Mouse (Mus musculus): Measurements from ENCODE around the gene Pkhd1.
A peak's percentile ranks its signal among the peaks of the same experiment; 100 is the strongest.

Gene Pkhd1

DNA sequence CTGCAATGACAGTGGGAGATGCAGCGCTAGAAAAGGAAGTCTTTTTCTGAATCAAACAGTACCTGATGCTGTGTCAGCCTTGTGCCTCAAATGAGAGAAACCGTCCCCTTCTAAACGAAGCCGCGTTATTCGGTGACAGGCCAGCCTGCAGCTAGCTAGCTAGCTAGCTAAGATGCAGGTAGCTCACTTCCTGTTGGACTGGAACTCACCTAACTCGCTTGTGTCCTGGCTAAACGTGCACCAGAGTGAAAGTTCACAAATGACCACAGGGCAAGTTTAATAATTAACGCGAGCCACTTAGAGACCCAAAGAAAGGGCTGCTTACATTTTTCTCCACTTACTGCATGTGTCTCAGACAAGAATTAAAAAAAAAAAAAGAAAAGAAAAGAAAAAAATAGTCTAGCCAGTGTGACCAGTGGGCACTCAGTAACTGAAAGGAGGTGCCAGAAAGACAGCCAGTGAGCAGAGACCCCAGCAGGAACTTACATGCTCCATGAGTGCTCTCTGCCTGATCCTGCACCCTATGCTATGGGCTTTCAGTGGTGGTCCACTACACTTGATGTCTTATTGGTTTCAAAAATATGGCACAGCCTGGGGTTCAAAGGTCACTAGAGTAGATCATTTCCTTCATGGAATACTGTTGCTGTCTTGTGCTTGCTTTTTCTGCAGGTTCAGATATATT, at the start of gene Pkhd1:
Gene Pkhd1, minus strand, starts transcription at position 216 of the 682 bp plus-strand sequence.
- DNase-seq (ENCODE audit: extremely low spot score, low read depth, low spot score) = no peak

- DNase-seq (ENCODE audit: extremely low spot score, low read depth, low spot score) = no peak
Observed at GRCm38 (mm10) chr1:20667567-20667966, 49.7 kb upstream of the Pkhd1 start.

DNA sequence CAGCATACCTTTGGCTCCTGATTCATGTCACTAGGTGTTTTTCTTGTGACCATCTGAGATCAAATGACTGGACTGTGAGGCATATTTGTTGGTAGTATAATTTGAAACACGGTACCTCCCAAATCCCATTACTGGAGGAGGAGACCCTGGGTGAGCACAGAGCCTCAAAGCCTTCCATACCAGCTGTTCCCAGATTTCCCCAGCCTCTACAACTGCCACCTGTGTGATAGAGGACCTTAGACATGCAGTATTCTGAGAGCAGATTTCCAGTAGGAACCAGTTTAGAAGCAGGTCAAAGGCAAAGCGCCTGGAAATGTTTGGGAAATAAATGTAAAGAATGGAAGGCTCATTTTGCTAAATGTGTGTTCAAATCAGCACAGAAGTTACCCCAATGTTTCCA, 48.4 kb upstream of the Pkhd1 start:
- no peak for DNase-seq (ENCODE audit: extremely low spot score, low read depth, low spot score)

GRCm38 (mm10) chr1:20655085-20655484, 37.2 kb upstream of the Pkhd1 start:
- no peak for DNase-seq (ENCODE audit: extremely low spot score, low read depth, low spot score)

- no peak for DNase-seq (ENCODE audit: extremely low spot score, low read depth, low spot score)
Observed at GRCm38 (mm10) chr1:20653513-20654506, 35.9 kb upstream of the Pkhd1 start.

GRCm38 (mm10) chr1:20634856-20635255, 17.0 kb upstream of the Pkhd1 start:
- no peak for DNase-seq (ENCODE audit: extremely low spot score, low read depth, low spot score)

DNA sequence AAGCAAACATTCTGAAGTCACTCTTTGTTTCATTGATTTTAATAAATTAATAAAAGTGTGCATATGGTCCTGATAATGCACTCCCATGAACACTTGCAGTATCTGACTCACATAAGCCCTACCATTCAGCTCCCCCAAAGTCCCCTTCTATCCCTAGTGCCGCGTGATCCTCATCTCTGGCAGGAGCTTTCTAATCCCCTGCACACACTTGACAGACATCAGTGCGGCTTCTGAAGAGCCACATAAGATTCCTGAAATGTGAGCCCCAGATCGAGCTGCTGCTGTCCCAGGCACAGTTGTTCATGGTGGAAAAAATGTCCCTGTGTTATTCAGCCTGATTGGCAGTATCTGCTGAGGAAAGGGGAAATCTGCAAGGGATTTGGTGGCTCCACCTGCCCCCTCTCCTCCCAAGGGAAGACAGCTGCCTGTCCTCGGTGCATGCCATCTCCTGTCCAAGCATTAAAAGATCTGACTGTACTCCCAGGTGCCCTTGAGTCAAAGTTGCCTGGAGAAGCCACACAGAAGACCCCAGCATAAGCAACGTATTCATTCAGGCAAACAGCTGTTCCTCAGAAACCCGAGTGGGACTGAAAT, 15.5 kb upstream of the Pkhd1 start:
- no peak for DNase-seq (ENCODE audit: extremely low spot score, low read depth, low spot score)

GRCm38 (mm10) chr1:20624564-20624963, 6.7 kb upstream of the Pkhd1 start:
- DNase-seq (ENCODE audit: extremely low spot score, low read depth, low spot score) = no peak

DNA sequence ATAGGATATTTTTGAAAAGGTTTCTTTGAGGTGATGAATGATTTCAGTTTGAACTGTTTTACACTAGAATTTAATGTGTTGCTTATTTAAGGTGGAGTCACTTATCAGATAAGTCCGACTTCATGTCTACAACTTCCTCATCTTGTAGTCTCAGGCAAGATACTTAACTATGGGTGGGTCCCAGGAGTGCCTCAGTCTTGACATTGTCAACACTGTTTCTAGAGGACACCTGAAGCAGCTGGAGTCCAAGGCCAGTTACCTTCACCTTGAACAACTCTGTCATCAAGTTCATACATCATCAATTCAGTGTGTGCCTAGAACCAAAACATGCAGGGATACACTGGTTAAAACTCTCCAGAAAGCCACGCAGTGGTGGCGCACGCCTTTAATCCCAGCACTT, 5.5 kb upstream of the Pkhd1 start:
- DNase-seq (ENCODE audit: extremely low spot score, low read depth, low spot score) = no peak

DNA sequence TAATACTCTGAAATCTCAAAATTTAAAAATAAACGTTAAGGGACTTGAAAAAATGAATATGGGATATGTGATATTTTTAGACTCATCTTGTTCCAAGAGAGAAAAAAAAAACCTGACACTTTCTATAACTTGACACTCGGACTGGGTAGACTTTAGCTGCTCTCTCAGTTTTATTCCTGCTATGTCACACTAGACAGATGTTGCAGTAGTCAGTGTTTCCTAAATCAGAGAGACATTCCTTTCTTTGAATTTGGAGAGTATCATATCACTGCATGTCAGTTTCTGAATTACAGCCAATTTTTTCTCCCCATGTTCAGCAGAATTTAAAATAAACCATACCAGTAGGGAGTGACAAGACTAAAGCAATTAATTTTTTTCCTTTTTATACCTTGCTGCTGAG, 2.7 kb upstream of the Pkhd1 start:
- DNase-seq (ENCODE audit: extremely low spot score, low read depth, low spot score) = no peak

GRCm38 (mm10) chr1:20619363-20619762, 1.5 kb upstream of the Pkhd1 start:
- DNase-seq (ENCODE audit: extremely low spot score, low read depth, low spot score) = no peak

DNA sequence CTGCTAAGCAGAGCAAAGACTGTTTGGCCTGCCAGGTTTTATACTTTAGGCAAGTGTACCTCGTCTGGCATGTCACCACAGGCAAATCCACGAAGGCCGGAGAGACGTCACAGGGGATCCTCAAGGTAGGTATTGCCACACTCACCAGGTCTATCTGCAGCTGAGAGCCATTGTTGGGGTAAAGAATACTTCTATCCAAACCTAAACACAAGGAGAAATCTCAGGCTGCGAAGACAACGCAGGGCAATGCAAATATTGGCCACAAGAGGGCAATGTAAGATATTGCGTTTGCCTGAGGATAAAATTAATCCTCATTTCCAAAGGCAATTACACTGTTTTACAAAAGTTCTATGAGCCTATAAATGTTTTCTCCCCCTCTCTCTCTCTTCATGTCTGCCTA, 5.2 kb downstream of the Pkhd1 start:
- peak; percentile 30 for DNase-seq (ENCODE audit: extremely low spot score, low read depth, low spot score)

DNA sequence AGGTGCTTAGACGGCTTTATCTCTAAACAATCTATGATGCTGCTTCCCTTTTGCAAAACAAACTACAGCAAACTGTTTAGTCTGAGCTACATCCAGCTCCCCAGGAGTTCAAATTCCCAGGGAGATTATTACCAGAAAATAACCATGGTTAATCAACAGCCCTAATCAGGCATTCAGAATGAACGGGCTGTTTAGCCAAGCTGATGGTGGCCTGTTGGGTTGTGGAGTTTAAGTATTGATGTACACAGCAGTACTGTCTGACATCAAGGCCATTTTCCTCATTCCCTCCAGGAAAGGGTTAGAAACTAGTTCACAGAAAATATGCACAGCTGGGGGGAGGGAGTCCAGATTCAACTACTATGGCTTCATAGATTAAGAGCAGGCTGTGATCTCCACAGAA, 12.4 kb downstream of the Pkhd1 start:
- DNase-seq (ENCODE audit: extremely low spot score, low read depth, low spot score) = no peak

DNA sequence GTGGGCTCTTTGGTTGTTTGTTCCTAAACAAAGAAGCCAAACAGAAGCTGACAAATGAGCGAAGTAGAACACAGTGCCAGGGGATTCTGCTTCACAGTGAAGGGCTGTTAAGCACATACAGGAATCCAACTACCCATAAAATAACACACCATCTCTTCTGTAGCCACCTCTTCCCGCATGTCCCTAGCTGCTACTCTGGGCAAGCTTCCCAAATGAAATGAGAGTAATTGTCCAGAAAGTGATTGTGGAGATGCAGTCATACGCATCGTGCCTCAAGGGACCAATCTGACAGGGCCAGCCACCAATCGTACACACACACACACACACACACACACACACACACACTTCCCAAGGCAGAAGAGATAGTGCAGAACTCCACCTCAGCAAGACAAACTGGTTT, 27.4 kb downstream of the Pkhd1 start:
- DNase-seq (ENCODE audit: extremely low spot score, low read depth, low spot score) = no peak

DNA sequence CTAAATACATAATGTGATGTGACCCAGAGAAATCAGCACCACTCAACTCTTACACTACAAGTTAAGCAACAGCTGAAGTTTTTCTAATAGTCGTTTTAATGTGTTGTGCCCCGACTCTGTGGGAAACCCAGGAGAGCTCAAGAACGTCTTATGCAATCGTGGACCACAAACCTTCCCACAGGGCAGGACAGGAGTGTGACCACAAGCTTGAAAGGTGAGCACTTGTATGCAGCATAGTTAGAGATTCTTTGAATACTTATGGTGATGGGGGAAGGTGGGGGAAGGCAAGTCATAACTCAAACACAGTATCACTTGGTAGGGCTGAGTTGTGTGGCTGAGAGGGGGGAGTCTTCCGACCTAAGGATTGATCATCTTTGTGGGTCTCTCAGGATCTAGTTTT, 46.4 kb downstream of the Pkhd1 start:
- no peak for DNase-seq (ENCODE audit: extremely low spot score, low read depth, low spot score)

GRCm38 (mm10) chr1:20569430-20569829, 48.4 kb downstream of the Pkhd1 start:
- no peak for DNase-seq (ENCODE audit: extremely low spot score, low read depth, low spot score)

DNA sequence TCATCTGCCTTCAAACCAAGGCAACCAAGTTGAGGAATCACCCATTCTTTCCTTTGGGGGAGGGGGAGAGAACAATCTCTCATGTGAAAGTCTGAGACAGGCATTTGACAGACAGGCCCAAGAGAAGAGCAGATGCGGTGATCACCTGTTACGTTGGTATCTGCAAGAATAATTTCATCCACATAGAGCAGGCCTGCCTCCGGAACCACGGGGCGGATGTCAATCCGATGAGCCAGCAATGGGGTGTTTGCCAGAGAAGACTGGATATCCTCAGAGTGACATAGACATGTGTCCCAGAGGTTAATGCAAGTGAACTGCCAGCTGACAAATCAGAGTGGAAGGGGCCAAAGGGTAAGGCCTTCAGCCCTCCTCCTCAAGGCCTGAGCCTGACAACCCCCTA, 59.4 kb downstream of the Pkhd1 start:
- DNase-seq (ENCODE audit: extremely low spot score, low read depth, low spot score) = no peak

GRCm38 (mm10) chr1:20554398-20554797, 63.5 kb downstream of the Pkhd1 start:
- peak; percentile 52 for DNase-seq (ENCODE audit: extremely low spot score, low read depth, low spot score)

- DNase-seq (ENCODE audit: extremely low spot score, low read depth, low spot score) = no peak
Observed at GRCm38 (mm10) chr1:20551334-20551733, 66.5 kb downstream of the Pkhd1 start.

DNA sequence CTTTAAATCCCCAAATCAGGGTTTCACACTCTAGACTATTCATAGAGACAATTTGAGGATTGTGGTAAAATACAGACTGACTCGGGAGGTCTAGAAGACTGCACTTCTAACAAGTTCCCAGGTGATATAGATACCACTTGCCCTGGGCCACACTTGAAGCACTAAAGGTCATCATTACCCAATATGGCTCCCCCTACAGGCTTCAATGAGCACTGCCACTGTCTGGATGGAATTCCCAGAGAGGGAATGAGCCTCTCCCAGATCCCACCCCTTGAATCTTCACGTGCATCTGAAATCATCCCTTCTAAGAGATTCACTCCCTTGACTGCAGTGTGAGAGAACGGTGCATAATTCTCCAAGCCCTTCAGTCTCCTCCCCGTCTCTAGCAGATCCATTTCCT, 73.3 kb downstream of the Pkhd1 start:
- DNase-seq (ENCODE audit: extremely low spot score, low read depth, low spot score) = no peak

DNA sequence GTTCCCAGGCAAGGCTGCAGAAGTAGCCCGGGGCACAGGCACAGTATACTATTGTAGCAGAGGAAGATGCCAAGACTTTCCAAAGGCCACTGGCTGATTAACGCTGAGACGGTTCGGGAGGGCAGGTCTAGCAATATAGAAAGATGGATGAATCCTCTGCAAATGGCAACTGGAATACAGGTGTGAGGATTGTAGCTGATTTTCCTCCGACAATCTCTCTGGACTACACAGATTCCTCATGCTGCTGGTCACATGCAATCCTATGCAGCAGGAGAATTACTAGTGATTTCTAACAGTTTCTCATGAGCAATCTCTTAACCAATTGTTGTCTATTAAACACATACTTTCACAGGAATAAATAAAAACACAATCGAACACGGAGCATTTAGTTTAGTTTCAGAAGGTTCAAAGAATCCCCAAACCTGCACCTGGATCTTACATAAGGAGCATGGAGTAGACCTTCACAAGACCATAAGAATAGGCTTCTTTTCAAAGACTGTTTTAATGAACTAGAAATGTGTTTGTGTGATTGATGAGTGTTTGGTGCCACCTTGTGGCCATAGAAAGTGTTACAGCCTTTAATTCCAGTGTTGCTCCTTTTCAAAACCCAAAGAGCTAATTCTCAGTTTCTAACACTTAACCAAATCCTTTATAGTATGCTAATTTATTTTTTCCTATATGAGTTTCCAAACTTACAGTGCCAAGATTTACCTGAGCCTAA, 104.3 kb downstream of the Pkhd1 start:
- peak; percentile 61 for DNase-seq (ENCODE audit: extremely low spot score, low read depth, low spot score)
